Mouse (Mus musculus) ES-Bruce4 (cell line): ENCODE data around the gene Rhbdl3. TPM values are rescaled to one million over a fixed set of nuclear protein-coding genes. Genes with fewer than 3 reads are reported as not detected.

Experiments used
- H3K27ac ChIP-seq: 2 replicates; pipeline ENCODE4 v1.5.1; 2012; ENCODE audit warnings: low read length, inconsistent platforms; ENCODE audit not compliant: insufficient read depth
- H3K27me3 ChIP-seq: 2 replicates; pipeline ENCODE4 v1.6.1; 2012; ENCODE audit warnings: mild to moderate bottlenecking, low read length, inconsistent platforms; ENCODE audit not compliant: control insufficient read depth, poor library complexity, insufficient read depth, severe bottlenecking
- H3K36me3 ChIP-seq: 2 replicates; pipeline ENCODE4 v1.6.1; 2012; ENCODE audit warnings: inconsistent platforms, mild to moderate bottlenecking, low read length, moderate library complexity; ENCODE audit not compliant: control insufficient read depth, poor library complexity, insufficient read depth, severe bottlenecking
- H3K4me1 ChIP-seq: one replicate; pipeline ENCODE4 v1.8.1; 2011; ENCODE audit warnings: low read length; ENCODE audit not compliant: control insufficient read depth, insufficient read depth
- H3K4me3 ChIP-seq: 2 replicates; pipeline ENCODE4 v1.5.1; 2011; ENCODE audit warnings: low read depth, mild to moderate bottlenecking, low read length
- H3K9ac ChIP-seq: 2 replicates; pipeline ENCODE4 v1.6.1; 2012; ENCODE audit warnings: low read depth, mild to moderate bottlenecking, inconsistent platforms; ENCODE audit not compliant: poor library complexity, severe bottlenecking
- H3K9me3 ChIP-seq: replicated peaks from 2 replicates; pipeline ENCODE4 v1.6.1; 2012; ENCODE audit warnings: mild to moderate bottlenecking, low read length, inconsistent platforms; ENCODE audit not compliant: control insufficient read depth, poor library complexity, insufficient read depth, severe bottlenecking
- CTCF ChIP-seq: IDR thresholded peaks from one replicate; pipeline ENCODE4 v1.8.1; 2011; ENCODE audit warnings: low read depth, low read length
- EP300 ChIP-seq: IDR thresholded peaks from 2 replicates; pipeline ENCODE4 v1.6.1; 2011; ENCODE audit warnings: low read depth, low read length; ENCODE audit not compliant: insufficient read depth
- POLR2A ChIP-seq: IDR thresholded peaks from one replicate; pipeline ENCODE4 v1.8.1; 2011; ENCODE audit warnings: low read length; ENCODE audit not compliant: insufficient read depth
- polyA plus RNA-seq: library from polyadenylated mRNA; stranded (reverse); fragments of >200 nt; gene quantifications from 2 replicates; pipeline ENCODE4 v1.2.4, GENCODE M21; 2011; ENCODE audit warnings: low read depth; ENCODE audit not compliant: missing spikeins, insufficient read depth, insufficient read length

Rhbdl3 gene
- polyA plus RNA-seq, 1 experiment = 0.69 TPM

DNA sequence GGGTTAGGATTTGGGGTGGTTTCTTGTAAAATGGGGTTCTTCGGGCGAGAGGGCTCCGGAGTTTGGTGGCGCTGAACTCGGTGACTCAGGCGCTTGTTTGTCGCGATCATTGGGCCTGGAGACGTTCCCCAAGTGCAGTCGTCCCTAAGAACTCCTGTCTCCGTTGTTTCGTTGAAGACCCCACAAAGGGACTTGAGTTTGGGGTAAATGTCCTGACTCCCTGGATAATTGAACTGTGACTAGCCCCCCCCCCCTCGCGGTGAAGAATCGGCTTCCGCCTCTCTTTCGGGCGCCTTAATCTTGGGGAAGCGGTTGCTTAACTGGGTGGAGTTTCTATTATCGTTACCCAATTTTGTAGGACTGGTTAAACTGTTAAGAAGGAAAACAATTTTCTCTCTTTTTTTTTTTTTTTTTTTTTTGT, 82.9 kb downstream of the Rhbdl3 start:
- peak overlapping the region; percentile 21 for H3K27ac ChIP-seq
- no peak for TF ChIP-seq EP300
- TF ChIP-seq CTCF = no peak
- no peak for TF ChIP-seq POLR2A

DNA sequence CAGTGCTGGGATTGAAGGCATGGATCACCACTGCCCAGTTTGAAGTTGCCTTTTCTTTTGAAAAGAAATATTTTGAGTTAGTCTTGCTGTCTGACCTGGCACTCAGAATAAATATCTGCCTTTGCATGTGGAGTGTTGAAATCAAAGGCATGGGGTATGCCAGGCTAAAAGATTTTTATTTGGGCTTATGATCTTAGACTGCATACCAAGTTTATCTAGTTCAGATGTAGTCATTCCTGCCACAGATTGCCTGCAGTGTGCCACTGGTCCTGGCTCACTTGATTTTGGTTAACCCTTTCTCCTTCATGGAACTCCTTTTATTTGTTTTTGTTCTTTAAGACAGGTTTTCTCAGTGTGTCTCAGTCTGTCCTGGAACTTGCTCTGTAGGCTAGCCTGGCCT, 83.7 kb downstream of the Rhbdl3 start:
- peak overlapping the region; percentile 95 for H3K4me3 ChIP-seq
- peak overlapping the region; percentile 97 for H3K9ac ChIP-seq
- H3K27ac ChIP-seq = no peak overlapping the region
- TF ChIP-seq CTCF (no peak), POLR2A (no peak), EP300 (no peak)
- no peaks in the 10 kb centered on the region for H3K9me3 ChIP-seq
- H3K27me3 ChIP-seq = no peaks in the 10 kb centered on the region
- H3K36me3 ChIP-seq = peaks cover 48% of the 10 kb centered on the region
- peaks cover 2% of the 10 kb centered on the region for H3K4me1 ChIP-seq

More for the DNA sequence above, 82.9 kb downstream of the Rhbdl3 start:
- no peaks in the 10 kb centered on the region for H3K27me3 ChIP-seq
- peaks cover 41% of the 10 kb centered on the region for H3K36me3 ChIP-seq
- H3K4me1 ChIP-seq = peaks cover 2% of the 10 kb centered on the region
- H3K4me3 ChIP-seq = peak overlapping the region; percentile 95
- peak overlapping the region; percentile 97 for H3K9ac ChIP-seq
- no peaks in the 10 kb centered on the region for H3K9me3 ChIP-seq

DNA sequence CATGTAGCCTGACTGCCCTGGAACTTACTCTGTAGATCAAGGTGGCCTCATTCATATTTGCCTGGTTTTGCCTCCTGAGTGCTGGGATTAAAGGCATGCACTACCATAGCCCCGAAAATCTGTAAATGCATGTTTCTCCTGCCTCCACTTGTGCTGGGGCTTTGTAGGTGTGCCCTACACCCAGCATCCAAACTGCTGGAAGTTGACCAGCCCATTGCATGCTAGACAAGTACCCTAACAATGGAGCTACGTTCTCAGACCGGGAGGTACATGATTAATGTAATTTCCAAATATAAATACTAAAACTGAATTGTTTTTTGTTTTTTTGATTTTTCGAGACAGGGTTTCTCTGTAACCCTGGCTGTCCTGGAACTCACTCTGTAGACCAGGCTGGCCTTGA, 84.3 kb downstream of the Rhbdl3 start:
- Histone ChIP-seq H3K27me3 (no peaks in the 10 kb centered on the region), H3K9ac (peak overlapping the region; percentile 97), H3K36me3 (peaks cover 54% of the 10 kb centered on the region), H3K4me1 (peaks cover 2% of the 10 kb centered on the region), H3K27ac (no peak overlapping the region), H3K9me3 (no peaks in the 10 kb centered on the region), H3K4me3 (peak overlapping the region; percentile 95)
- TF ChIP-seq EP300 (no peak), POLR2A (no peak), CTCF (no peak)

DNA sequence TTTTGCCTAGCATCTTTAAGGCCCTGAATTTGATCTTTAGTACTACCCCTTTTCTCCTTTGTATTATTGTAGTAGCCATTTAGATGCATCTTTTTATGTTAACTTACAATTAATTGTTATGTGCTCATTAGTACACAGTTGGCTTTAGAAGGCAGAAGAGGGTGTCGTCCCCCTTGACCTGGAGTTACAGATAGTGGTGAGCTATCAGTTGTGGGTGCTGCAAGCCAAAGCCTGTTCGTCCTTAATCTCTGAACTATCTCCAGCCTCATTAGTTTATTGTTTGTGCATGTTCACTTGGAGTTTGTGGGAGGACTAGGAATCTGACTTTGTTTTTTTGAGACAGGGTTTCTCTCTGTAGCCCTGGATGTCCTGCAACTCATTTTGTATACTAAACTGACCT, 86.1 kb downstream of the Rhbdl3 start:
- TF ChIP-seq POLR2A (no peak), EP300 (no peak), CTCF (no peak)
- H3K4me3 ChIP-seq = no peak overlapping the region
- H3K27me3 ChIP-seq = no peaks in the 10 kb centered on the region
- H3K9ac ChIP-seq = peak overlapping the region; percentile 30; the same call in 1 of the 2 replicates
- H3K27ac ChIP-seq = no peak overlapping the region
- no peaks in the 10 kb centered on the region for H3K9me3 ChIP-seq
- peaks cover 69% of the 10 kb centered on the region for H3K36me3 ChIP-seq
- peaks cover 2% of the 10 kb centered on the region for H3K4me1 ChIP-seq

DNA sequence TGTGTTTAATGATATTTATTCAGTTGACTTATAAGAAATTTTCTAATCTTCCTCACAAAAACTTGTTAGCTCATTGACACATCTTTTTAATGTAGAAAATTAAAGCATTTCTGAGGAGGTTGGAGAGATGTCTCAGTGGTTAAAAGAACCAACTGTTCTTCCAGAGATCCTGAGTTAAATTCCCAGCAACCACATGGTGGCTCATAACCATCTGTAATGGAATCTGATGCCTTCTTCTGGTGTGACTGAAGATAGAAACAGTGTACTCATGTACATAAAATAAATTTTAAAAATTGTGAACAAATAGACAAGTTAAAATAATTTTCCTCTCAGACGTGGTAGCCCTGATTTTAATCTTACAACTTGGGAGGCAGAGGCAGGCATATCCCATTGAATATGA, 89.2 kb downstream of the Rhbdl3 start:
- Histone ChIP-seq H3K9me3 (no peaks in the 10 kb centered on the region), H3K27ac (no peak overlapping the region), H3K9ac (no peak overlapping the region), H3K36me3 (peaks cover 87% of the 10 kb centered on the region), H3K4me3 (no peak overlapping the region), H3K27me3 (no peaks in the 10 kb centered on the region), H3K4me1 (peaks cover 2% of the 10 kb centered on the region)
- TF ChIP-seq CTCF (no peak), POLR2A (no peak), EP300 (no peak)

DNA sequence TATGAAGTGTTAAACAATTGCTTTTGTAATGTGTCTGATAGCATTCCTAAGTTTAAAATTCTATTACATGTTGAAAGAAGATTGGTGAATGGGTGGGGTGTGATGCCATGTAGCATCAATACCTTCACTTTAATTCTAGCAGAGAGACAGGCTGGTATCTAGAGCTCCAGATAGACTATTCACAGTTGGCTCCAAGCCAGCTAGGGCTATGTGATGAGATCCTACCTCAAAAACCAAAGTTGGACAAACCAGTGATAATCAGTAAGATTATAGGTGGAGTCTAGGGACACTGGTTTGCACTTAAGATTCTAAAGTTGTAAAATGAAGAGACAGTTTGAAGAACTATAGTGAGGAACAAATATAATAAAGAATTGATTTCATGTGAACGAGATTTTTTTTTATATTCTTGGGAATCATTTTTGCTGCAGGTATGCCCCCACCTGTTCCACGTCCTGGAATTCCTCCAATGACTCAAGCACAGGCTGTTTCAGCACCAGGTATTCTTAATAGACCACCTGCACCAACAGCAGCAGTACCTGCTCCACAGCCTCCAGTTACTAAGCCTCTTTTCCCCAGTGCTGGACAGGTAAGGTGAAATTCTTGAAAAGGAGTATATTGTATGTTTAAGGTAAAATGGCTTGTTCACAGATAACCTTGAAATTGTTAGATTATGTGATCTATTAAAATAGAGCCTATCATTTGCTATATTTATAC, 90.9 kb downstream of the Rhbdl3 start:
- TF ChIP-seq EP300 (no peak), CTCF (no peak), POLR2A (no peak)
- peaks cover 2% of the 10 kb centered on the region for H3K4me1 ChIP-seq
- no peak overlapping the region for H3K27ac ChIP-seq
- H3K9me3 ChIP-seq = no peaks in the 10 kb centered on the region
- no peaks in the 10 kb centered on the region for H3K27me3 ChIP-seq
- peaks cover 89% of the 10 kb centered on the region for H3K36me3 ChIP-seq
- no peak overlapping the region for H3K4me3 ChIP-seq
- H3K9ac ChIP-seq = no peak overlapping the region
